ENCODE assay signal across 8 mouse cellular contexts in the genomic region with DNA sequence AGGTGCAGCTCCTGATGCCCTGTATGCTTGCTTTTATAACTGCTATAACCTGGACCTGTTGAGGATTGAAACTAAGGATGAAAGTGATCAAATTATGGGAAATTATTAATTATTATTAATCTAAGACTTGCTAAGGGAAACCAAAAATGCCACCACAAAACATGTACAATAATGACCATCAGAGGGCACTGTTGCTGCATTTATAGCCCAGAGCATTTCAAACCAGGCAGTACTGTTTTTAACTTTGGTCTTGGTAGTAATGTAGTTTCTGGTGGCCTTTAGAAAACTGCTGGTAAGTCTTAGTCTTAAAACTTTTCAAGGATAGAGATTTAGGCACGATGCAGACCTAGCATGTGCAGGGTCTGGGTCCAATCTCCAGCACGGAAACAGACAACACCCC. TPM values are rescaled to one million over a fixed set of nuclear protein-coding genes. Genes with fewer than 3 reads are reported as not detected.
DNase-seq lines count a peak whose midpoint lies in the region; ATAC-seq and TF ChIP-seq lines count a peak whose summit lies in the region.

No protein-coding gene starts in this region.

- TF ChIP-seq POLR2A in testis, adult 2 months (IDR thresholded peaks at IDR 0.05; ENCODE audit: control insufficient read depth, low read depth, low read length): no peak

- peak overlapping the region; percentile 83 for H3K27ac ChIP-seq in gastrocnemius, adult 2 months
- H3K27ac ChIP-seq in testis, adult 2 months (ENCODE audit: control insufficient read depth, insufficient read depth, low read depth, low read length): no peak overlapping the region

- no peaks in the 10 kb centered on the region for H3K27me3 ChIP-seq in testis, adult 2 months (ENCODE audit: control insufficient read depth, insufficient read depth, low read length)

- ATAC-seq in inflammation-experienced regulatory T-cells, adult 6 months: no peak

- H3K36me3 ChIP-seq in testis, adult 2 months (ENCODE audit: control insufficient read depth, insufficient read depth, low read length): no peaks in the 10 kb centered on the region

- peak; percentile 81 for TF ChIP-seq CTCF in gastrocnemius, adult 2 months (IDR thresholded peaks at IDR 0.05)
- peak; percentile 21; the same call in 1 of the 2 replicates for TF ChIP-seq CTCF in testis, adult 2 months (IDR thresholded peaks at IDR 0.05; ENCODE audit: control insufficient read depth, insufficient read depth, insufficient replicate concordance, low read depth, low read length)

- H3K4me3 ChIP-seq in gastrocnemius, adult 2 months: no peak overlapping the region
- no peak overlapping the region for H3K4me3 ChIP-seq in testis, adult 2 months (ENCODE audit: control insufficient read depth, low read depth, low read length)

- DNase-seq in gastrocnemius, adult 2 months: no peak
- DNase-seq in gastrocnemius, postnatal 25 days: no peak
- no peak for DNase-seq in testis, postnatal 14 days (ENCODE audit: low spot score)
- peak; percentile 73 for DNase-seq in cerebellum, adult 8-10 months
- peak; percentile 84 for DNase-seq in induced T-regulatory cell, adult 2 months (ENCODE audit: low read depth)
- peak; percentile 87 for DNase-seq in lung, postnatal 36 days

- intact Hi-C loops in gastrocnemius, adult 2 months (cut with DNase I): loop anchor here (1.0 kb wide), 1 partner anchor 275 kb away; no protein-coding TSS in a partner anchor

- H3K4me1 ChIP-seq in testis, adult 2 months (ENCODE audit: control insufficient read depth, insufficient read depth, low read length): peaks cover 11% of the 10 kb centered on the region

RNA-seq across cellular contexts. Expression of a gene that starts 3.7 kb away (rescaled TPM):
- total RNA-seq in gastrocnemius, adult 2 months (2021): 100 to 1,000 TPM; 137 to 158 TPM
- total RNA-seq in gastrocnemius, postnatal 25 days (2021): 100 to 1,000 TPM; 119 to 142 TPM
- polyA plus RNA-seq in testis, adult 2 months (2012; rRNA removed): 81.8 and 89.7 TPM in 2 replicates
- polyA plus RNA-seq in inflammation-experienced regulatory T-cells, adult 6 months (2017; shearing (Covaris generic)): 1 to 10 TPM; 4.9 to 6.7 (median 5.8) TPM

Comparison
In these comparisons a context has a peak if more than half of its experiments do, and no peak if none do; other contexts are left out.
1. DNase-seq: peak in cerebellum, adult 8-10 months (single experiment), induced T-regulatory cell, adult 2 months (single experiment) and lung, postnatal 36 days (single experiment); none in gastrocnemius, adult 2 months (single experiment), gastrocnemius, postnatal 25 days (single experiment) and testis, postnatal 14 days (single experiment).